Mouse (Mus musculus) urinary bladder, postnatal 14 days (tissue): ENCODE results near the gene Tor1b.

Experiments used
- DNase-seq: peaks from one replicate; pipeline ENCODE4 v3.0.0; 2021; ENCODE audit warnings: low spot score

The Tor1b gene

DNA sequence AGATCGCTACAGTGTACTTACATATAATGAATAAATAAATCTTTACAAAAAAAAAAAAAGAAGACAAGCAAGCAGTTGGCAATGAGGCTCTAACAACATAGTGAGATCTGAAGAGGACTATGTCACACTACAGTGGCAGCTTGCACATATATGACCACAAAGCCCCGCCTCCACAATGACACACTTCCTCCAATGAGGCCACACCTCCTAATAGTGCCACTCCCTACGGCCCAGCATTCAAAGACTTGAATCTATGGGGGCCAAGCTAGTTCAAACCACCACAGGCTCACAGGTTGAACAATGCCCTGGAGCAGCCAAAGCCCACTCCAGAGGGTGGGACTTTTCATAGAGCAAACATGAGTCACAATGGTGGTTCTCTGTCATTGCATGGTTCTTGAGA, 20.8 kb upstream of the Tor1b start:
- no peak for DNase-seq

DNA sequence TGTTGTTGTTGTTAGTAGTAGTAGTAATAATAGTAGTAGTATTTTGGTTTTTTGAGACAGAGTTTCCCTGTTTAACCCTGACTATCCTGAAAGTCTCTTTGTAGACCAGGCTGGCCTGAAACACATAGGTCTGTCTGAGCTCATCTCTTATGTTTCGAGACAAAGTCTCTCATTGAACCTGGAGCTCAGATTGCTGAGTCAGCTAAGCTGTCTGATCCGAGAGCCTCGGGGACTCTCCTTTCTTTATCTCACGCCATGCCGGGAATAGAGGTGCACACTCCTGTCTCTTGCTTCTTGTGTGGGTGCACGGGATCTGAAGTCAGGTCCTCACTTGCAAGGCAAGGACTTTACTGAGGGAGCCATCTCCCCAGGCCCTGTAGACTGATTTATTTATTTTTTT, 19.7 kb upstream of the Tor1b start:
- DNase-seq = no peak

DNA sequence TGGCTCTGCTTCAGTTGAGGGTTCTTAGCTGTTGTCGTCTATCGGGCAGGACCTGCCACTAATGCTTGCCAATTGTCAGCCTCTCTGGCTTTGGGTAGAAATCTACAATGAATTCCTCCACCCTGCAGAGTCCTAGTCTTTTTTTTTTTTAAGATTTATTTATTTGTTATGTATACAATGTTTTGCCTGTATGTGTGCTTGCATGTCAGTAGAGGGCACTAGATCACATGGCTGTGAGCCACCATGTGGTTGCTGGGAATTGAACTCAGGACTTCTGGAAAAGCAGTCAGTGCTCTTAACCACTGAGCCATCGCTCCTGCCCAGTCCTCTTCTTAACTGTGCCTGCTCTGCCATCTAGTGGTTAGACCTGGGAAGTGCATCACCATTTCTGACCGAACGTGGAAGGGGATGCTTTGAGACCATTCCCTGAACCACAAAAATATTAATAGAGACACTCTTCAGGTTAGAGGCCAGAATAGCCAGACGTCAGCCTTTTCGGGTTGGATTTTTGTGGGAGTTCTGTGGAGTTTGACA, 18.8 kb upstream of the Tor1b start:
- peak; percentile 80 for DNase-seq

DNA sequence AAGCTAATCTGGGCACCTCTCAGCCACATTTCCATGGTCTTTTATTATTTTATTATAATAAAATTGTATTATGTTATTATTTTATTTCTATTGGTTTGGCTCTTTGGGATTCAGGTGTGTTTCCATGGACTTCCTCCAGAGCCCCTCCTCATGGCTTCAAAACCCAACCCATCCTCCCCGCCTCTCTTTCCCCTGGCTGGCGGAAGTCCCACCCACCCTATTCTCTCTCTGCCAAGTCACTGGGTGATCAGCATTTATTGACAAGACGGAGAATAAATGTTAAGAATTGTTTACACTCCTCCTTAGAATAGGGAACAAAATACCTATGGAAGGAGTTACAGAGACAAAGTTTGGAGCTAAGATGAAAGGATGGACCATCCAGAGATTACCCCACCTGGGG, 16.0 kb upstream of the Tor1b start:
- no peak for DNase-seq

DNA sequence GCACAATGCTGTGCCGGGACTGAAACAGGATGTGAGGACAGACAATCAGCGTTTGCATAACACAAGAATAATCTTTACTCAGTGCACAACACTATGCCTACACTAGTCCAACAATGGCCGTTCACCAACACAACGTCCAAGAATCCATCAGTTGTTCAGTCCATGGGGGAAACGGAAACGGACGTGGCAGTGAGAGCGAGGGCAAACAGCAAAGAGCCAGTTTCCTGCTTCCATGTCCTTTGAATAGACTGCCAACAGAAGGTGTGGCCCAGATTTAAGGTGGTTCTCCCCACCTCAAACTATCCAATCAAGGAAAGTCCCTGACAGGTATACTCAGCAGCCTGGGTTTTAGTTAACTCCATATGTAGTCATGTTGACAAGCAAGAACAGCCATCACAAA, 15.0 kb upstream of the Tor1b start:
- no peak for DNase-seq

DNA sequence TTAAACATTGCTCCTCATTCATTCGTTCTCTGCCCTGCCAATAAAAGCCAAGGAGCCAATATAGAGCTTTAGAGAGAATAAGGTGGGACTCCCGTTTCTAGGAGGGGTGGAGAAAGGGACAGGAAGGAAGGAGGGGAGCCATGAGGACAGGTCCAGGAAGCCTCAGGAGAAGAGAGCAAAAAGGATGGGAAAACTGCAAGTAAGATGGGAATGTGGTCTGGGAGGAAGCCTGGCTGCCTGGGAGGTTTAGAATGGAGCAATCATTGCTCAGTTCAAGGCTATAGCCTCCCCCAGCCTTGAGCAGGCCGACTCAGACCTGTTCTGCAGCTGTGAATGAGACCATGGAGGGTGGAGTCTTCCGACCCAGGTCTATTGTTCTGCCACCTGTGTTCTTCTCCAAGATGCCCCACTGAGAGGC, 14.2 kb upstream of the Tor1b start:
- no peak for DNase-seq

DNA sequence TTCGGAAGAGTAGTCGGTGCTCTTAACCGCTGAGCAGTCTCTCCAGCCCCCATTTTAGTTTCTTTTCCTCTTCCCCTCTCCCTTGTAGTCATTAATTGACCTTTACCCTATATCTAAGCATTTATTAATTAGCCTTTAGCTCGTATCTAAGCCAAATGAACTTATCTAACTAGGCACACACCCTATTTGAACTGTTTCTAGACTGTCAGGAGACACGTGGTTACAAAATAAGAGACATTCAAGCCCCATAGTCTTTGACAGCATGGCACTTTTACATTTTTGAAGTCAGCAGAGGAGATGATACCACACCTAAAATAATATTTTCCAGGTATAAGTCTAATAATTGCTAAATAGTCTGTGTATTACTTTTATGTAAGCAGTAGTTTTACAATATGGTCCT, 11.2 kb upstream of the Tor1b start:
- DNase-seq = no peak

DNA sequence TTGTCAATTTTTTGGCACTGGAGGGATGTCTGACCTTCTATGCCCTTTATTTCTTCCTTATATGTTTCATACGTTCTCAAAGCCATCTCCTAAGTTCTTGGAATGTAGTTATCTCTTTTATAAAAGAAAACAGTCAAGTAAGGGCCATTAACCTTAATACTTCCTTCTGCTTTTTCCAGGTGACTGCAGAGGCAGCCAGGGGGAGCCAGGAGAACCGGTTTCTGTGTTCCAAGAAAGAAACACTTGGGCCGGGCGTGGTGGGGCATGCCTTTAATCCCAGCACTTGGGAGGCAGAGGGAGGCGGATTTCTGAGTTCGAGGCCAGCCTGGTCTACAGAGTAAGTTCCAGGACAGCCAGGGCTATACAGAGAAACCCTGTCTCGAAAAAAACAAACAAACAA, 10.6 kb upstream of the Tor1b start:
- peak; percentile 70 for DNase-seq

DNA sequence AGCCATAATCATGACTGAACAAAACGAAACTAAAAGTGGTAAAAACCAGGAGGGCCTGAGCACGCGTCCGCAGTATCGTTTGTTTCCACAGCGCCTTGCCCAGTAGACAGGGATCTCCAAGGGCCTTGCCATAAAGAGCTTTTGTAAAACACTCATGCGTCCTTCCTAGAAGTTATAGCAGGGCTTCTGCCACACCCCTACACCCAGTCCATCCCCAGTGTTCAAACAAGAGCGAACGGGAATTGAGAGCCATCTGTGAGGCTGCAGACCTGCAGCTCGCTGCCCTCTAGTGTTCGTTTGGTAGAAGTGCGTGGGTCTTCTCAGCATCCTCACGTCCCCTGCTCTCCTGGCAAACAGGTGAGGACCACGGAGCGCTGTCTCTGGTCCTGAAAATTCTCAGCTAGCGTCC, 10.2 kb upstream of the Tor1b start:
- DNase-seq = peak; percentile 66

DNA sequence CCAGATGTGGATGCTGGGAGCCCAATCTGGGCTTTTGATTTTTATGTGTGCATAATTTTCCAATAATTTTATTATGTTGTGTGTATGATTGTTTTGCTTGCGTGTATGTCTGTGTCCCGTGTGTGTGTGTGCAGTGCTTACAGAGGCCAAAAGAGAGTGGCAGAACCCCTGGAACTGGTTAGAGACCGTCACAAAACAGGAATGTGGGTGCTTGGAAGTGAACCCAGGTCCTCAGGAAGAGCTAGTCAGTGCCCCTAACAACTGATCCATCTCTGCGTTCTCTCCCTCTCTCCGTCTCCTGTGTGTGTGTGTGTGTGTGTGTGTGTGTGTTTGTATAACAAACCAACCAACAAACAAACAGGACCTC, 319 bp upstream of the Tor1b start:
- no peak for DNase-seq

DNA sequence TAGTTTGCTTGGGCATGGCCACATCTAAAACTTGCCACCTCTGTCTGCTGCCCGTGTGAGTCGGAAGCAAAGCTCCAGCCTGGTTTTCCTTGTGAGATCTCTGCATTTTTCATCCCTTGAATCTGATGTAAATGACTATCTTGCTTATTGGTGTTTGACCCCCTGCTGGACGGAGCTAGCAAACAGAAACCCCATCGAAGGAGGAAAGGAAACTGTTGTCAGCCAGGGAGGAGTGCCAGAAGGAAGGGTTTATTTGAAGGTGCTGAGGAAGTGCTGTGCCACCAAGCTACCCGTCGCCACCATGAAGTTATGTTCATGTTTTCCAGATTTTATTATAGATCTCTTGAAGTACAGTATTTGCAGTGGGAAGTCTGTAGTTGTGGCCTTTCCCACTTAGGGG, 2.0 kb downstream of the Tor1b start:
- no peak for DNase-seq

DNA sequence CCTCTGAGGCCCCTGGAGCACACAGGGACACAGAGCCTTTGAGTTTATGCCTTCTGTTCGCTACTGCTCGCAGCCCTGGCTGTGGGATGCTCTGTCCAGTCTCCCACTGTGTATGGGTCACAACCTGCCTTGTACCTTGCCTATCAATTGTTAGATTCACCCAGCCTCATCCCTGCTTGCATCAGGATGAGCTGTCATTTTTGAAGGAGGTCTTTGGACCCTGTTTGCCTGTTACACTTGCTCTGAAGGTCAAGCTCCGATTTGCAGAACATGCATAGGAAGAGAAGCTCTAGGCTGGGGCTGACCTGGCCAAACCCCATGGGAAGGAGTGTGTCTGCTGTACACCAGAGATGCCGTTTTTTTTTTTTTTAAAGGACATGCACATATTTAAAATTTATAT, 4.8 kb downstream of the Tor1b start:
- DNase-seq = no peak

DNA sequence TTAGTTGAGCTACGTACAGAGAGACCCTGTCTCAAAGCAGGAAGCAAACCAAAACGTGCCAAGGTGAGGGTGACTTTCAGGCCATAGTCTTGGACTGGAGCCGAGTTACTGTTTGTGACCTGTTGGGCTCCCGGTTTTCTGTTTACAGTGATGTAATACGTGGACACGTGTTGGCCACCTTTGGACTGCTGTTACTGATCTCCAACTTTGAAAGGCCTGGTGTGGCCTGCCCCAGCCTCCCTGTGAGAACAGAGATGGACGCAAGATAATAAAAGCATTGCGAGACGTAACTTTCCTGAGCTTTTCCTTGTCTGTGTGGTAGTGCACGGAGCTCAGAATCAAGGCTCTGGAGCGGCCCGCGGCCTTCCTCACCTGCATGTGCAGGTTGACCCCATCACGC, 6.0 kb downstream of the Tor1b start:
- no peak for DNase-seq

DNA sequence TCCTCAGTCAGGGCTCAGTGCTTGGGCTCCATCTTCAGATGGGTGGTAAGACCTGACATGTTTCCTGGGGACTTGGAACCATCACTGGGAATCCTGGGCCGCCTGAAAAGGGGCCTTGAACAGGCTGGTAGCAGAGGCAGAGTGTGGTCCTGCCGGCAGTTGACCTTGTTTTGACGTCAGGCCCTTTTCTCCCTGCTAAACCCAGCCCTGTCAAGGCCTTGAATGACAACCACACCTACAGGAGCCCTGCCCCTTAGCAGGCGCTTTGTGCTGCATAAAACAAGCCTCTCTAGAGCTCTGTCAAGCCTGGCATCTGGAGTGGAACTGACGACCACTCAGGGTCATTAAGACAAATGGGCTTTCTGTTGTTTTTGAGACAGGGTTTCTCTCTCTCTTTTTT, 7.1 kb downstream of the Tor1b start:
- no peak for DNase-seq

DNA sequence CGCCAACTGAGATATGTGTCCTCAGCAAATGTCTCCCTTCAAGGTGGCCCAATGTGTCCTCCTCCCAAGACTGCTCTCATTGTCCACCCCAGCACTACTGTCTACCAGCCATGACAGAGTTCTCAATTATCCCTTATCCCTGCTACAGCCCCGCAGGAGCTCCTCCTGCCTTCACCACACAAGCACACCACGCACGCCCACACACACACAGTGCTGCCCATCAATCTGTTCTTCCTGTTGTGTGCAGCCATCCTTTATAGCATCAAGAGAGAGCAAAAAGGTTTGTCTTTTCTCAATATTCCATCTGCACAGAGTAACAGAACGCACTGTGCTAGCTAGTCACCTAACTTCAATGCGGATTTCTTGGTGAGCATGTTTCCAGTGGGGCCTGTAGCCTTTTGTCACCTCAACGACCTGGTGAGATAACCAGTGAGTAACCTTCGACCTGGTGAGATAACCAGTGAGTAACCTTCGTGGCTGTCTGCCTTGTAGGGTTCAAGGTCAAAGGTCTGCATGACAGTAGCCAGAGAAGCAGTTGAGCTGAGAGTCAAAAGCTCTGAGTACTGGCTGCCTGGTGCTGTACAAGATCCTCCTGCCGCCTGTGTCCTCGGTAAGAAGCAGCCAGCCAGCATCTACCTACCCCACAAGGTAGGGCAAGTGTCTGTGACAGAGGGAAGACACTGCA, 10.0 kb downstream of the Tor1b start:
- no peak for DNase-seq

DNA sequence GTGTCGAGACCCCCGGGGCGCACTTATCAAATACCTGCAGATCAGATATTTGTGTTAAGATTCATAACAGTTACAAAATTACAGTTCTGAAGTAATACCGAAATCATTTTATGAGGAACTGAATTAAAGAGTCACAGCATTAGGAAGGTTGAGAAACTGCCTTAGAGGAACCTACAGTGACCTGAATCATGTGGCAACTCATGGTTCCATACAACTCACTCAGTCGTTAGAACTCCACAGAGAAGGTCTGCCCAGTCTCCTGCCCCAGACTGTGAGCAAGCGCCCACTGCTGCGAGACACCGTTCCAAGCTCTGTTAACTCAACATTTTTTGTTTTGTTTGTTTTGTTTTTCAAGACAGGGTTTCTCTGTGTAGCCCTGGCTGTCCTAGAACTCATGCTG, 12.9 kb downstream of the Tor1b start:
- no peak for DNase-seq

DNA sequence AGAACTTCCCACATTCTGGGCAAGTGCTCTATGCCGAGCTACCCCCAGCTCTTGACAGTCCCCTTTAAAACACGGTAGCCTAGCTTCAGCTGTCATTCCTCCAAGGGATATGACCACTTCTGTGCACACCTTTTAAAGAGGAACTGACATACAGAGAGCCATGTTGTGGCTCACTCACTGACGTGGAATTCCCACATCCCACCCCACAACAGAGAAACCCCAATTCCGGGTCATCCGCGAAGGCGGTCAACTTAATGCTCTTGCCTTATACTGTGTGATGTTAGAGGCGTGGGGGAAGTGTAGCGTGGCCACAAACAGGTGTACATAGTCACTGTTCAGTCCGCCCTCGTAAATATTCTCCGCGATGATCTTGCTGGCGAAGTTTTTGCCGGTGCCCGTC, 14.1 kb downstream of the Tor1b start:
- no peak for DNase-seq

DNA sequence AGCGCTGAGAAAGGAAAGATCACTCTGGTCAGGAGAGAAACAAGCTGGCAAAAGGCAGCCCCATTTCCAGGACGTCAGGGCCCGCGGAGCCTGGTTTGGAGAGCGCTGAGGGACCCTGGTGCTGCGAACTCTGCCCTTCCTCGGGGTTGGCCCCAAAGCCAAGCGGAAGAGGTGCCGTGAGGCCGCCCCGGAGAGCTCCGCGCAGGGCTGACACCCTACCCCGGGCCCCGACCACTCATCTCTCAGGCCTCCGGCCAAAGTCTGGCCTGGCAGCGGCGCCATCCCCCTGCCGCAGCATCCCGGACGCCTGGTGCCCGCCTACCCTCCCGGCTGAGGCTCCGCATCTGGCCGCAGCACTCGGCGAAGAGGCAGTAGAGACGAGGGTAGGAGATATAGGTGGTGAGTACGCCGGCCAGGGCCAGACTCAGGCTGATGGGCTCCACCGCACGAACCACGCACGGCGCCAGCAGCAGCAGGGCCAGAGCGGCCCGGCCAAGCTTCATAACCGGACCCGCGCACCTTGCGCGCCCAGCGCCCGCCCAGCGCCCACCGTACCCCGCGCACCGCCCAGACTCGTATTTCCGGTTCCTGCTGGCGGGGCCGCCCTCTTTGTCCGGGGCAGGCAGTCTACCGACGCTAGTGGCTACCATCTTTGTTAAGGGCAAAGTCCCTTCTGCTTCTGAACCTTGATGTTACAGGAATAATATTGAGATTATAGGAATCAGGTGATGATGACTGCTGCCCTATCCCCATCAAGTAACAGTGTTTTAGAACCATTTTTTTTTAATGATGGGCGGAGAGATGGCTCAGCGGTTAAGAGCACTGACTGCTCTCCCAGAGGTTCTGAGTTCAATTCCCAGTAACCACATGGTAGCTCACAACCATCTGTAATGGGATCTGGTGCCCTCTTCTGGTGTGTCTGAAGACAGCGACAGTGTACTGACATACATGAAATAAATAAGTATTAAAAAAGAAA, 14.9 kb downstream of the Tor1b start, which contains the start of gene Tor1a:
Gene Tor1a, minus strand, starts transcription at position 582 of the 976 bp plus-strand sequence.
- peak; percentile 91 for DNase-seq

DNA sequence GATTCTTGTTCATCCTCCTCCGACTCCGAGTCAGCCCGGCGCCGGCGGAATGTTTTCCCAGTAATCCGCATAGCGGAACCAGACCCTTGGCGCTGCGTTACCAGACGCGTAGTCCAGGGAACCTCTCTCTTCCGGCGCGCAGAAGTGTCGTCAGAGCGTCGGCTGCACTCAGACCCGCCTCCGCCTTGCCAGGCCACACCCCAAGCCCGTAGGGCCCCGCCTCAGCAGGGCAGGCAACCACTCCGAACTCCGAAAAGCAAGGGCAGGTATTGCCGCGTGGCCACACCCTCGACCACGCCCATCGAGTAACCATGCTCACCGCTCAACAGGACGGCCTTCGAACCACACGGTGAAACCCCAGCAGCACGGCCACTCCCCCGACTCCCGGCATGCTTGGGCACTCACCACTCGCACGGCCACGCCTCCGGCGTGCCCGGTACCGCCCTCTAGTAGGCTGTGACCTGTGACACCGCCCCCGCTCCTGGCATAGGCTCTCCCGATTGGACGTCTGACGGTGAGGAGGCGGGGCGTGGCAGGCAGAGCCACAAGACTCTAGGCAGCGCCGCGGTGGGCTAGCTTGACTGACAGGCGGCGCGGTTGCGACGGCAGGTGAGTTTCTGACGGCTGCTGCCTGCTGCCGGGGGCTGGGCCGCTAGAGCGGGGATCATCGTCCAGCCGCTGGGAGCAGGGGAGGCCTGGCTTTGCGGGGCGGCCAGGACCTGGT, 29.2 kb downstream of the Tor1b start, which contains the start of the genes BC005624 and Usp20:
Gene BC005624, minus strand, starts transcription at position 412 of the 724 bp plus-strand sequence.
Gene Usp20, plus strand, starts transcription at position 490 of the 724 bp plus-strand sequence.
- peak; percentile 100 for DNase-seq

DNA sequence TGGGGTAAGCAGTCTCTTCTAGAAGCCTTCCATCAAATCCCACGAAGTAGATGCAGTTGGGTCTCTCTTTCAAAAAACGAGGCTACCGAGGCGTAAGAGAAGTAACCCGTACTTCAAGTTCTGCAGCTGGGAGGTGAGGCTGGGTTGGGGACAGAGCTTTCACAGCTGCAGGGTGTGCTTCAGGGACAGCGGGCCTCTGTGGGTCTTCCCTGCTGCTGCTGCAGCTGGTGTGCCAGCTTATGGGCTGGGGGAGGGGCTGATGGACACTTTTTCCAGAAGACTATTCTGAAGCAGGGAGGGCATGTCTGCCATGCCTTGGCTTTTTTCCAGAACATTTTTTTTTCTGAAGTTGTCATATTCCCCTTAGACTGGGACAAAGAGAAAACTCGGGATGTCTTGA, 30.3 kb downstream of the Tor1b start:
- DNase-seq = peak; percentile 14

DNA sequence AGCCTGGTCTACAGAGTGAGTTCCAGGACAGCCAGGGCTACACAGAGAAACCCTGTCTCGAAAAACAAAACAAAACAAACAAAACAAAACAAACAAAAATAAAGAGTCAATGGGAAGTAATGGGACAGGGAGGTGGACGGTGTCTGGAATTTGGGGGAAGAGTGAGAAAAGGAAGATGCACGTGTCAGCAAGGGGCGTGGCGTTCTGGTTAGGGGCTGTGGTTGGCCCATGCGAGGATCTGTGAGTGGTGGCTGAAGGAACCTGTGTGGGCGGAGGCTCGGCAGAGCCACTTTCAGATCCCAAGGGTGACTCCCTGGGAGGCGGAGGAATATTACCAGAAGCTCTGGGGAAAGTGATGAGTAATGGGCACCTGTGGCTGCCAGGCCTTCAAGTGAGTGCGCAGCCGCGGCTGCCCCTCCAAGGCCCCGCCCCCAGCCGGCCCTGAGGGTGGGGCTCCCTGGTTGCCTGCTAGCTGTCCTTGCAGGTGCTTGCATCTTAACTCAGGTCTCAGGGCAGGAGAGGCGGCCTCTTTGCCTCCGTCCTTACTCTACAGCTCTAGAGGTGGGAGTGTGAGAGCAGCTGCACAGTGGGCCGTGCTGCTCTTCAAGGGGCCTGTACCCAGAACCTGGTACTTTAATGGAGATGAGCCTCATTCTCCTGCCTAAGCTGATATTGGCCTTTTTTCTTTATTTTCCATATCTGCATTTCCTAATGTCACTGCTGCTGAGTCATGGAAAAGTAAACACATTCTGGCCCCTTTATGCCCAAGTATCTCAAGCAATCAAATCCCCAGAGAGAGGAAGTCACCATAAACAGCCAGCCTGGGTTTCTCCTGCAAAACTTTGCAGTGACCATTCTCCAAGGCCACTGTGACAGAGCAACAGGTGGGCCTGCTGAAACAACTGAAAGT, 32.6 kb downstream of the Tor1b start:
- DNase-seq = peak; percentile 84
